Mouse (Mus musculus): ENCODE measurements around the gene Yeats4.

DNA sequence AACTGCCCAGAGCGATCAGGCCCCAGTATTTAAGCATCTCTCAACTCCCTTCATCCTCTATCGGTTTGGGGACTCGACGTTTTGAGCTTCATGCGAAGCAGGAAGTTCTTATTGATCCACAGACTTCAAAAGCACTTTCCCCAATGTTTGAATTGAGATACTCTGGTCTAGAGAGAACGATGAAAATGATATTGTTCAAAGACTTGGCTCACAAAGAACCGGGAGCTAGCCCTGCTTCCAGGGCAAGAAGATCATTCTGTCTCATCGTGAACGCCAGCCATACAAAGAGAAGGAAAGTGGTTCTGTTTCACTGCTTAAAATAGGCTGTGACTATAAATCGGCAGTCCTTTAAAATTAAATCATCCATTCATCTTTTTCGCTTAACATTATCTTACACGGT is 14.3 kb upstream of the Yeats4 start, which contains the start of gene 9530003J23Rik:
- TF ChIP-seq POLR2A (IDR thresholded peaks at IDR 0.05; ENCODE audit: insufficient read depth, low read length) (no peak), CTCF (IDR thresholded peaks at IDR 0.05; ENCODE audit: low read depth, low read length) (no peak), EP300 (IDR thresholded peaks at IDR 0.05; ENCODE audit: insufficient read depth, low read depth, low read length) (no peak)
